8 mouse cellular contexts compared by ENCODE assay signal in the genomic region with DNA sequence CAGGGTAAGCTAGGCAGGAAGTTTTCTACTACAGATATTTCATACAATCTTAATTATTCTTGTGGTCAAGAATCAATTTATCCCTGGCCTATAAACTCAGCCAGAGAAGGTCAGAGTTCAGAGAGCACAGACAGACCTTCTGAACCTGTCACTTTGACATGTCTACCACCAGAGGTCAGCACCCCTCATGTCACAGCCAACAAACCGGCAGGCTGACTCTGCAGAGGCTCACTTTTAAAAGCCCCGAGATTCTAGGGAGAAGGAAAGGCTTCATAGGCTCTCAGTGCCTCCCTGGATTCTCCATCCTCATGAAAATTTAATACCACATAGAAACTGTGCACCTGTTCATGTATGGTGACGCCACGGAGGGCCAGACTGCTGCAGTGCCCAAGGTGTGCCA.
DNase-seq lines count a peak whose midpoint lies in the region; ATAC-seq and TF ChIP-seq lines count a peak whose summit lies in the region.

No protein-coding gene starts in this region.

- no peak overlapping the region for H3K27ac ChIP-seq in hindbrain, embryonic 11.5 days (ENCODE audit: low read depth, low read length)
- H3K27ac ChIP-seq in hindbrain, embryonic 16.5 days (ENCODE audit: low read depth, low read length), result no peak overlapping the region
- no peak overlapping the region for H3K27ac ChIP-seq in ES-E14 (ENCODE audit: insufficient read depth, low read depth, low read length, poor library complexity, severe bottlenecking)
- no peak overlapping the region for H3K27ac ChIP-seq in intestine, embryonic 16.5 days (ENCODE audit: low read length)

- no peak overlapping the region for H3K4me3 ChIP-seq in hindbrain, embryonic 11.5 days (ENCODE audit: low read depth, low read length)
- H3K4me3 ChIP-seq in hindbrain, embryonic 16.5 days (ENCODE audit: low read length), result no peak overlapping the region
- no peak overlapping the region for H3K4me3 ChIP-seq in ES-E14 (ENCODE audit: insufficient read depth in 1 of 2, low read depth in 1 of 2, low read length in 2 of 2, poor library complexity in 1 of 2, severe bottlenecking in 1 of 2)
- no peak overlapping the region for H3K4me3 ChIP-seq in intestine, embryonic 16.5 days (ENCODE audit: low read length)

- in situ Hi-C loops in ES-E14 (cut with MboI; ENCODE audit: low sequenced_read_pairs in 2 of 2, unreplicated experiment in 2 of 2), result no loop called here

- H3K27me3 ChIP-seq in hindbrain, embryonic 11.5 days (ENCODE audit: control insufficient read depth, insufficient read depth, low read length), result no peaks in the 10 kb centered on the region
- no peaks in the 10 kb centered on the region for H3K27me3 ChIP-seq in hindbrain, embryonic 16.5 days (replicated peaks; ENCODE audit: control insufficient read depth, insufficient read depth, low read length)
- no peaks in the 10 kb centered on the region for H3K27me3 ChIP-seq in intestine, embryonic 16.5 days (replicated peaks; ENCODE audit: control insufficient read depth, insufficient read depth, low read length)

- WGBS in hindbrain, embryonic 11.5 days, result 23% methylated on average over 4 of the region's 4 CpGs
- WGBS in hindbrain, embryonic 16.5 days, result 28% methylated on average over 4 of the region's 4 CpGs
- 35% methylated on average over 4 of the region's 4 CpGs for WGBS in intestine, embryonic 16.5 days

- H3K36me3 ChIP-seq in hindbrain, embryonic 11.5 days (ENCODE audit: control insufficient read depth, insufficient read depth, low read length), result no peaks in the 10 kb centered on the region
- peaks cover 6% of the 10 kb centered on the region for H3K36me3 ChIP-seq in hindbrain, embryonic 16.5 days (ENCODE audit: control insufficient read depth, insufficient read depth, low read length)
- H3K36me3 ChIP-seq in ES-E14 (ENCODE audit: control insufficient read depth, insufficient read depth, low read length, poor library complexity, severe bottlenecking), result no peaks in the 10 kb centered on the region; the same call in 1 of the 2 replicates
- H3K36me3 ChIP-seq in intestine, embryonic 16.5 days (ENCODE audit: control insufficient read depth, insufficient read depth, low read length), result no peaks in the 10 kb centered on the region

- no peak for ATAC-seq in hindbrain, embryonic 11.5 days (ENCODE audit: low FRiP score)
- ATAC-seq in hindbrain, embryonic 16.5 days, result no peak
- ATAC-seq in intestine, embryonic 16.5 days, result peak; percentile 26; the same call in 1 of the 2 replicates
- ATAC-seq in megakaryocyte-erythroid progenitor cell, adult 5-6 weeks (replicated peaks; ENCODE audit: low FRiP score, low TSS enrichment, poor library complexity, severe bottlenecking), result peak; percentile 77

- no peak overlapping the region for H3K4me2 ChIP-seq in hindbrain, embryonic 11.5 days (replicated peaks; ENCODE audit: low read depth, low read length)
- no peak overlapping the region for H3K4me2 ChIP-seq in hindbrain, embryonic 16.5 days (ENCODE audit: low read length)
- H3K4me2 ChIP-seq in intestine, embryonic 16.5 days (ENCODE audit: low read depth, low read length), result no peak overlapping the region

- H3K9me3 ChIP-seq in hindbrain, embryonic 11.5 days (ENCODE audit: control insufficient read depth, low read length), result no peaks in the 10 kb centered on the region
- no peaks in the 10 kb centered on the region for H3K9me3 ChIP-seq in hindbrain, embryonic 16.5 days (ENCODE audit: control insufficient read depth, low read length)
- H3K9me3 ChIP-seq in ES-E14 (ENCODE audit: control insufficient read depth, insufficient read depth, low read depth, low read length), result no peaks in the 10 kb centered on the region
- no peaks in the 10 kb centered on the region for H3K9me3 ChIP-seq in intestine, embryonic 16.5 days (ENCODE audit: control insufficient read depth, low read length)

- DNase-seq in hindbrain, embryonic 11.5 days (ENCODE audit: low spot score), result peak; percentile 44
- DNase-seq in ES-E14 (ENCODE audit: low read depth, low spot score), result peak; percentile 31
- peak; percentile 34 to 42 for DNase-seq in cerebellum, postnatal 36 days
- DNase-seq in left cerebral cortex, adult 11 months (ENCODE audit: low spot score), result no peak
- no peak for DNase-seq in left cerebral cortex, adult 8-10 months (ENCODE audit: low spot score in 2 of 2)

- H3K4me1 ChIP-seq in hindbrain, embryonic 11.5 days (replicated peaks; ENCODE audit: control insufficient read depth, insufficient read depth, low read length), result no peaks in the 10 kb centered on the region
- peaks cover 18% of the 10 kb centered on the region for H3K4me1 ChIP-seq in hindbrain, embryonic 16.5 days (ENCODE audit: control insufficient read depth, insufficient read depth, low read depth, low read length)
- H3K4me1 ChIP-seq in ES-E14 (ENCODE audit: control insufficient read depth in 2 of 2, insufficient read depth in 2 of 2, low read length in 2 of 2, poor library complexity in 1 of 2), result peaks cover 0 to 8% of the 10 kb centered on the region in 2 experiments; a peak in 1 of 4 replicates
- H3K4me1 ChIP-seq in intestine, embryonic 16.5 days (ENCODE audit: control insufficient read depth, insufficient read depth, low read length), result peaks cover 6% of the 10 kb centered on the region; the same call in 1 of the 2 replicates

- no peak overlapping the region for H3K9ac ChIP-seq in hindbrain, embryonic 11.5 days (ENCODE audit: low read depth, low read length)
- no peak overlapping the region for H3K9ac ChIP-seq in hindbrain, embryonic 16.5 days (ENCODE audit: low read depth, low read length)
- no peak overlapping the region for H3K9ac ChIP-seq in ES-E14 (ENCODE audit: insufficient read depth, low read depth, low read length, poor library complexity, severe bottlenecking)
- no peak overlapping the region for H3K9ac ChIP-seq in intestine, embryonic 16.5 days (ENCODE audit: low read depth, low read length)

TF ChIP-seq in ES-E14, 5 proteins besides CTCF, POLR2A, EP300 and RAD21:
- 0 out of 2 replicates have a peak, but pooled peaks have one; percentile 5 for TF ChIP-seq ZNF384 (IDR thresholded peaks at IDR 0.05; ENCODE audit: low read depth, low read length)
- 0 out of 2 replicates have a peak, but pooled peaks have one; percentile 5 for TF ChIP-seq ZC3H11A (IDR thresholded peaks at IDR 0.05; ENCODE audit: borderline replicate concordance, low read depth, low read length)
- TF ChIP-seq HCFC1 (IDR thresholded peaks at IDR 0.05; ENCODE audit: borderline replicate concordance, insufficient read depth, low read length), result no peak
- no peak for TF ChIP-seq CHD2 (IDR thresholded peaks at IDR 0.05; ENCODE audit: low read depth, low read length)
- no peak for TF ChIP-seq MAFK (IDR thresholded peaks at IDR 0.05; ENCODE audit: insufficient read depth, low read depth, low read length)

Comparison
In these comparisons a context has a peak if more than half of its experiments do, and no peak if none do; other contexts are left out.
1. ATAC-seq: peak in intestine, embryonic 16.5 days (single experiment) and megakaryocyte-erythroid progenitor cell, adult 5-6 weeks (single experiment); none in hindbrain, embryonic 11.5 days (single experiment) and hindbrain, embryonic 16.5 days (single experiment).
2. DNase-seq: peak in hindbrain, embryonic 11.5 days (single experiment), ES-E14 (single experiment) and cerebellum, postnatal 36 days (2 of 2); none in left cerebral cortex, adult 11 months (single experiment) and left cerebral cortex, adult 8-10 months (0 of 2).